Mouse (Mus musculus) layer of hippocampus, adult 8-10 months (tissue): Measurements from ENCODE around the gene Cnot9. TPM values are rescaled to one million over a fixed set of nuclear protein-coding genes. Genes with fewer than 3 reads are reported as not detected.

ENCODE experiments used
- total RNA-seq, 4 experiments: library from RNA; stranded (reverse); gene quantifications; 2 replicates each; pipeline ENCODE4 v1.2.4; 2022

The Cnot9 gene
- total RNA-seq, 4 experiments from 2014 or later: 22.7 to 25.7 (median 24.6) TPM

Other genes with a start within 250 kb of the Cnot9 start
- not detected for gene Gpbar1, start 227.5 kb upstream of the Cnot9 start, total RNA-seq
- gene Aamp, start 221.3 kb upstream of the Cnot9 start, total RNA-seq: 100 to 1,000 TPM; 150 to 159 (median 154) TPM
- 100 to 1,000 TPM; 170 to 190 (median 177) TPM for gene Pnkd, start 221.1 kb upstream of the Cnot9 start, total RNA-seq
- 10 to 100 TPM; 24.9 to 37.2 (median 33.3) TPM for gene Tmbim1, start 200.4 kb upstream of the Cnot9 start, total RNA-seq
- 1 to 10 TPM; 1.7 to 3.3 (median 2.2) TPM for gene Catip, start 143.9 kb upstream of the Cnot9 start, total RNA-seq
- gene Slc11a1, start 130.9 kb upstream of the Cnot9 start, total RNA-seq: 10 to 100 TPM in 2 of 4 experiments, 1 to 10 TPM in 2; 5.5 to 68.6 (median 30.6) TPM
- 10 to 100 TPM; 27.6 to 33.4 (median 31.6) TPM for gene Ctdsp1, start 114.5 kb upstream of the Cnot9 start, total RNA-seq
- gene Vil1, start 96.7 kb upstream of the Cnot9 start, total RNA-seq: under 1 TPM; 0.71 to 0.92 (median 0.82) TPM
- 10 to 100 TPM; 22.0 to 29.6 (median 23.6) TPM for gene Plcd4, start 36.8 kb downstream of the Cnot9 start, total RNA-seq
- gene Usp37, start 38.2 kb downstream of the Cnot9 start, total RNA-seq: 10 to 100 TPM; 22.1 to 31.4 (median 24.3) TPM
- gene Zfp142, start 82.2 kb downstream of the Cnot9 start, total RNA-seq: 10 to 100 TPM; 28.4 to 36.8 (median 31.7) TPM
- 10 to 100 TPM; 20.3 to 25.2 (median 23.4) TPM for gene Bcs1l, start 82.2 kb downstream of the Cnot9 start, total RNA-seq
- 10 to 100 TPM; 62.0 to 85.5 (median 67.7) TPM for gene Rnf25, start 95.3 kb downstream of the Cnot9 start, total RNA-seq
- gene Stk36, start 95.4 kb downstream of the Cnot9 start, total RNA-seq: 1 to 10 TPM; 3.5 to 8.0 (median 5.4) TPM
- 10 to 100 TPM; 25.5 to 35.9 (median 31.1) TPM for gene Ttll4, start 155.7 kb downstream of the Cnot9 start, total RNA-seq
- 1 to 10 TPM; 6.0 to 7.1 (median 7.0) TPM for gene Cyp27a1, start 207.5 kb downstream of the Cnot9 start, total RNA-seq
- under 1 TPM in 3 of 4 experiments, not detected in 1; 0.16 to 0.36 (median 0.19) TPM for gene Prkag3, start 243.2 kb downstream of the Cnot9 start, total RNA-seq